Mouse (Mus musculus) thymus, adult 2 months (tissue): ENCODE results near the gene Tspan4. TPM values are rescaled to one million over a fixed set of nuclear protein-coding genes. Genes with fewer than 3 reads are reported as not detected.

Experiments
- DNase-seq: peaks from one replicate; pipeline ENCODE4 v3.0.0; 2021
- H3K27ac ChIP-seq: fragments of 200-500 bp; 2 replicates; pipeline ENCODE4 v1.5.1; 2012; ENCODE audit warnings: low read length, control low read depth; ENCODE audit not compliant: control insufficient read depth, insufficient read depth
- H3K27me3 ChIP-seq: fragments of 200-500 bp; 2 replicates; pipeline ENCODE4 v1.6.1; 2012; ENCODE audit warnings: mild to moderate bottlenecking, low read length, moderate library complexity, mixed read lengths; ENCODE audit not compliant: control insufficient read depth, insufficient read depth
- H3K36me3 ChIP-seq: fragments of 200-500 bp; 2 replicates; pipeline ENCODE4 v1.6.1; 2012; ENCODE audit warnings: mild to moderate bottlenecking, low read length, moderate library complexity; ENCODE audit not compliant: control insufficient read depth, insufficient read depth
- H3K4me1 ChIP-seq: fragments of 200-500 bp; replicated peaks from 2 replicates; pipeline ENCODE4 v1.6.1; 2012; ENCODE audit warnings: low read length; ENCODE audit not compliant: control insufficient read depth, insufficient read depth
- H3K4me3 ChIP-seq: fragments of 200-500 bp; 2 replicates; pipeline ENCODE4 v1.5.1; 2012; ENCODE audit warnings: mild to moderate bottlenecking, low read length, control low read depth, moderate library complexity; ENCODE audit not compliant: control insufficient read depth, insufficient read depth
- CTCF ChIP-seq: fragments of 200-500 bp; IDR thresholded peaks from 2 replicates; pipeline ENCODE4 v1.5.1; 2012; ENCODE audit warnings: mild to moderate bottlenecking, control low read depth, low read length, moderate library complexity, borderline replicate concordance; ENCODE audit not compliant: control insufficient read depth, poor library complexity, insufficient read depth; ENCODE audit errors: extremely low read depth
- POLR2A ChIP-seq: fragments of 200-500 bp; IDR thresholded peaks from 2 replicates; pipeline ENCODE4 v1.6.1; 2012; ENCODE audit warnings: mild to moderate bottlenecking, low read length, control low read depth, moderate library complexity; ENCODE audit not compliant: control insufficient read depth, poor library complexity, insufficient read depth; ENCODE audit errors: extremely low read depth
- WGBS: fragments of 180-500 bp; shearing (Covaris S2); methylation state at CpG from one replicate; pipeline ENCODE4 v1.1.7; 2018; 5-methylcytosine and 5-hydroxymethylcytosine counted together
- polyA plus RNA-seq: library from polyadenylated mRNA; depleted of rRNA; stranded (reverse); fragments of >200 nt; gene quantifications from 2 replicates; pipeline ENCODE4 v1.2.3, GENCODE M21; 2012

The Tspan4 gene
- polyA plus RNA-seq, 1 experiment, result 45.1 TPM

- no peak for DNase-seq
- H3K4me1 ChIP-seq, result peaks cover 26% of the 10 kb centered on the region
Measured at GRCm38 (mm10) chr7:141481498-141482401, 6.7 kb downstream of the Tspan4 start.

GRCm38 (mm10) chr7:141482531-141483024 lies 7.5 kb downstream of the Tspan4 start:
- H3K36me3 ChIP-seq, result no peaks in the 10 kb centered on the region
- no peak for TF ChIP-seq POLR2A
- peaks cover 26% of the 10 kb centered on the region for H3K4me1 ChIP-seq
- no peak for DNase-seq
- H3K4me3 ChIP-seq, result no peak overlapping the region
- no peak overlapping the region for H3K27ac ChIP-seq
- H3K27me3 ChIP-seq, result peaks cover 11% of the 10 kb centered on the region; the same call in 1 of the 2 replicates
- 71% methylated on average over 11 of the region's 11 CpGs for WGBS

More at GRCm38 (mm10) chr7:141481498-141482401, 6.7 kb downstream of the Tspan4 start:
- H3K27ac ChIP-seq, result no peak overlapping the region
- H3K27me3 ChIP-seq, result peaks cover 11% of the 10 kb centered on the region; the same call in 1 of the 2 replicates
- peak overlapping the region; percentile 24 for H3K4me3 ChIP-seq
- no peaks in the 10 kb centered on the region for H3K36me3 ChIP-seq
- 7% methylated on average over 81 of the region's 81 CpGs for WGBS
- no peak for TF ChIP-seq POLR2A
- TF ChIP-seq CTCF, result 0 out of 2 replicates have a peak, but pooled peaks have one; percentile 39

GRCm38 (mm10) chr7:141483114-141483653 lies 8.1 kb downstream of the Tspan4 start:
- Histone ChIP-seq H3K4me1 (peaks cover 21% of the 10 kb centered on the region), H3K27me3 (peaks cover 11% of the 10 kb centered on the region; the same call in 1 of the 2 replicates), H3K4me3 (no peak overlapping the region), H3K36me3 (no peaks in the 10 kb centered on the region), H3K27ac (no peak overlapping the region)
- no peak for TF ChIP-seq POLR2A
- no peak for TF ChIP-seq CTCF
- 95% methylated on average over 6 of the region's 6 CpGs for WGBS
- no peak for DNase-seq

- no peak for TF ChIP-seq POLR2A
- TF ChIP-seq CTCF, result no peak
- Histone ChIP-seq H3K4me3 (no peak overlapping the region), H3K27ac (no peak overlapping the region), H3K4me1 (peaks cover 17% of the 10 kb centered on the region), H3K36me3 (no peaks in the 10 kb centered on the region), H3K27me3 (peaks cover 11% of the 10 kb centered on the region; the same call in 1 of the 2 replicates)
- no peak for DNase-seq
- WGBS, result 83% methylated on average over 5 of the region's 5 CpGs
Measured at GRCm38 (mm10) chr7:141484186-141485120, 9.4 kb downstream of the Tspan4 start.

- Histone ChIP-seq H3K36me3 (no peaks in the 10 kb centered on the region), H3K27me3 (peaks cover 11% of the 10 kb centered on the region; the same call in 1 of the 2 replicates), H3K27ac (no peak overlapping the region), H3K4me3 (no peak overlapping the region), H3K4me1 (peaks cover 17% of the 10 kb centered on the region)
- no peak for DNase-seq
- TF ChIP-seq POLR2A, result no peak
- TF ChIP-seq CTCF, result no peak
- whole genome bisulfite sequencing, result 94% methylated on average over 2 of the region's 2 CpGs
Measured at GRCm38 (mm10) chr7:141485186-141485585, 10.1 kb downstream of the Tspan4 start.

GRCm38 (mm10) chr7:141485606-141486005 lies 10.6 kb downstream of the Tspan4 start:
- Histone ChIP-seq H3K27ac (no peak overlapping the region), H3K27me3 (peaks cover 11% of the 10 kb centered on the region; the same call in 1 of the 2 replicates), H3K4me1 (peaks cover 17% of the 10 kb centered on the region), H3K4me3 (no peak overlapping the region), H3K36me3 (no peaks in the 10 kb centered on the region)
- WGBS, result 97% methylated on average over 2 of the region's 2 CpGs
- DNase-seq, result no peak
- TF ChIP-seq CTCF (no peak), POLR2A (no peak)
